Mouse (Mus musculus) bone marrow, adult 2 months (tissue): Measurements from ENCODE around the gene Pdzrn4. TPM values are rescaled to one million over a fixed set of nuclear protein-coding genes. Genes with fewer than 3 reads are reported as not detected.

Source experiments
- H3K27ac ChIP-seq: fragments of 200-500 bp; 2 replicates; pipeline ENCODE4 v1.5.1; 2012; ENCODE audit warnings: low read depth, mild to moderate bottlenecking, control low read depth, inconsistent platforms, low read length; ENCODE audit not compliant: control insufficient read depth, poor library complexity, insufficient read depth
- H3K4me1 ChIP-seq: fragments of 200-500 bp; 2 replicates; pipeline ENCODE4 v1.6.1; 2011; ENCODE audit warnings: low read length; ENCODE audit not compliant: control insufficient read depth, insufficient read depth
- H3K4me3 ChIP-seq: fragments of 200-500 bp; replicated peaks from 2 replicates; pipeline ENCODE3; 2011; ENCODE audit warnings: mild to moderate bottlenecking, low read depth, low read length, control low read depth; ENCODE audit not compliant: control insufficient read depth
- CTCF ChIP-seq: fragments of 200-500 bp; IDR thresholded peaks from 2 replicates; pipeline ENCODE4 v1.5.1; 2011; ENCODE audit warnings: low read length, control low read depth; ENCODE audit not compliant: control insufficient read depth, insufficient read depth
- POLR2A ChIP-seq: fragments of 200-500 bp; IDR thresholded peaks from 2 replicates; pipeline ENCODE4 v1.6.1; 2011; ENCODE audit warnings: low read depth, mild to moderate bottlenecking, control low read depth, low read length, borderline replicate concordance; ENCODE audit not compliant: control insufficient read depth
- WGBS: fragments of 180-500 bp; shearing (Covaris S2); methylation state at CpG from one replicate; pipeline ENCODE4 v1.1.7; 2018; 5-methylcytosine and 5-hydroxymethylcytosine counted together
- polyA plus RNA-seq: library from polyadenylated mRNA; stranded (reverse); fragments of >200 nt; gene quantifications from 2 replicates; pipeline ENCODE4 v1.2.4, GENCODE M21; 2011; ENCODE audit warnings: low replicate concordance; ENCODE audit not compliant: missing spikeins, insufficient read depth, insufficient read length

Gene Pdzrn4
- polyA plus RNA-seq, 1 experiment: 0.77 TPM

DNA sequence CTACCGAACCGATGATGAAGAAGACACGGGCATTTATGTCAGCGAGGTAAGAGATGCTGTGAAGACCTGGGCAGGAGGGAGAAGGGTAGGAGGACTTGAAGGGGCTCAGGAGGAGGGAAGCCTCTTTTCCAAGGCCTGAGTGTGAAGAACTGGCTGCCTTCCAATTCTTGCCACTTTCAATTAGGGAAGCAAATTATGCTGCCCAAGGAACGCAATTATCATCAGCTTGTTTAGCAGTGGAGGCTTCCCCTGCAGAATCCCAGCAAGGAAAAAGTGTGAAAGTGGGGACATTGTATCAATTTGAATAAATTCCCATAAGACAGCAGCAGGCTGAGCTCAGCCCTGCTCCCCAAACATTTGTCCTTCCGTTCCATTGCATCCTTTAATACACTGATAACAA lies 346.9 kb downstream of the Pdzrn4 start:
- 75% methylated on average over 6 of the region's 6 CpGs for WGBS
- Histone ChIP-seq H3K4me1 (no peaks in the 10 kb centered on the region), H3K4me3 (no peak overlapping the region), H3K27ac (no peak overlapping the region)
- no peak for TF ChIP-seq POLR2A
- TF ChIP-seq CTCF: no peak

DNA sequence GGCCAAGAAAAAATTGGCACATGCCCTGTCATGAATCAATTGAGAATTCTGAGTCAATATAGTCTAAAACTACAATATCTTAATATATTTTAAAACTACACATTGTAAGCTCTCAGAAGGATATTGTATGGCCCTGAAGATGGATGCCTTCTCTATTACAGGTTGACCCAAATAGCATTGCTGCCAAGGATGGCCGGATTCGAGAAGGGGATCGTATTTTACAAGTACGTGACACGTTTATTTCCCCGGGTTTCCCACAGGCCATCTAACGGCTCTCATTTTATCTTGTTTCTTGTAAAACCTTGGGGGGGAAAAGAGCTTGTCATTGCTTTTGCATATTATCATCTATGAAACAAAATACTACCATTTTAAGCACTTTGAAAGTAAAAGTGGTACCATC lies 349.4 kb downstream of the Pdzrn4 start:
- TF ChIP-seq POLR2A (no peak), CTCF (no peak)
- 81% methylated on average over 7 of the region's 7 CpGs for WGBS
- no peak overlapping the region for H3K27ac ChIP-seq
- no peaks in the 10 kb centered on the region for H3K4me1 ChIP-seq
- H3K4me3 ChIP-seq: no peak overlapping the region

DNA sequence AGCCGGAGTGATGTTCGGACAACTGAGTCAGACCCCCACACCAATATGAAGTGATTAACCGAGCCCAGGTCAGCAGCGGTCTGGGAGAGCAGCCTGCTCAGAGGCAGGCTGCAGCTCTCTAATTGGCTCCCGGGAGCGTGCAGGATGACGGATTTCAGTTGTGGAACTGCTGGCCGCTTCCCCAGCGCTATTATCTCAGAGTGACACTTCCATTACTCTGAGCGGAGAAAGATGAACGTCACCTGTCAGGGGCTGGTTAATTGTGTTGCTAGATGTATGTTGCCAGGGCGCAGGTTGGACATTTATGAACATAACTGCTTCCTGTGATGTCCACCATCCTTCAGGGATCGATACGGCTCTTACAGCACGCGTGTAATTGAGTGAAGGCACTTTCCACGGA lies 355.5 kb downstream of the Pdzrn4 start:
- no peak for TF ChIP-seq POLR2A
- TF ChIP-seq CTCF: no peak
- WGBS: 85% methylated on average over 17 of the region's 17 CpGs
- H3K4me1 ChIP-seq: no peaks in the 10 kb centered on the region
- no peak overlapping the region for H3K4me3 ChIP-seq
- H3K27ac ChIP-seq: no peak overlapping the region

DNA sequence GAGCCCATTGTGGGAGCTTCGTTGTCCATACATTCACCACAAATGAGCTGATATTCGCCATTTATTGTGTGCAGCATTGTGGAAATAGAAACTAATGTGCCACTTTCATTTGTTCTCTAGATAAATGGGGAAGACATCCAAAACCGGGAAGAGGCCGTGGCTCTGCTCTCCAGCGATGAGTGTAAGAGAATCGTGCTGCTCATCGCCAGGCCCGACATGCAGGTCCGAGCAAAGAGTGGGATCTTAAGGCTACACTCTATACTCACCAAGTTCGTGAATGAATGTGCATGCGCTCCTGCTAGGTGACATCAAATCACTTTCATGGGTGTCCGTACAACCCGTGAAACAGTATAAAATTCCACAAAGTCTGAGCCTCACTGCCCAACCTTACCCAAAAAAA lies 355.9 kb downstream of the Pdzrn4 start:
- Histone ChIP-seq H3K27ac (no peak overlapping the region), H3K4me1 (no peaks in the 10 kb centered on the region), H3K4me3 (no peak overlapping the region)
- WGBS: 85% methylated on average over 13 of the region's 13 CpGs
- TF ChIP-seq POLR2A (no peak), CTCF (no peak)

DNA sequence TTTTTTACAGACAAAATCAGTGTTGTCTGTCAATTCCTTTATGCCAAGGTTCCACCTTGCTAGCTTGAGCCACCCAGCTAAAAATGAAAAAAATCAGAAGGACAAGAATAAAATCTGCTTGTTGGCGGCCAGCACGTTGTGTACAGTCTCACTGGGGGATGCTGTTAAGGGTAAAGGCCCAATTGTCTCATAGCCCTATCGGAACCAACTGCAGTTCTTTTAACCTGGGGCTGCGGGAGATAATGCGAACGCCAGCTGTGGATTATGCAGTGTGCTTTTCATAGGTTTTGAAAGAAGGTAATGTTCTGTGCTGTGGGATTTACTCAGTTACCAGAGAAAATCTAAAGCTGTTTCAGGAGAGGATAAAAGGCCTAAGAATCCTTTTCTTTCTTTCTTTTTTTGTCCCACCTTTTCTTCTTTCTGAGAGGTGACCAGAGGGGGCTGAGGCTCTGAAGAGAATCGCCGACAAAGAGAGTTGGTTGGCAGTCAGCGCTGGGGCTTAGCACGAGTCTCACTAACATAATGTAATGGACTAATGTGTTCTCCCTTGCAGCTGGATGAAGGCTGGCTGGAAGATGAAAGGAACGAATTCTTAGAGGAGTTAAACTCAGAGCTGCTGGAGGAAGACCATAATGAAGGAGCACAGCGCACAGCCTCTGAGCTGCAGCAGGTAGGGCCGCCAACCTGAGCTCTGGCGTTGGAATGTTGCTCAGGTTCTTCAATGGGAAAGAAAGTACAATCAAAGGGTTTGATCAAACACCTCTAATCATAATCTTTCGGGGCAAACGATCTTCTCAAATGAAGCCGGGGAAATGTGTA lies 360.6 kb downstream of the Pdzrn4 start:
- 80% methylated on average over 17 of the region's 17 CpGs for WGBS
- Histone ChIP-seq H3K27ac (no peak overlapping the region), H3K4me1 (no peaks in the 10 kb centered on the region), H3K4me3 (no peak overlapping the region)
- TF ChIP-seq CTCF (no peak), POLR2A (no peak)

DNA sequence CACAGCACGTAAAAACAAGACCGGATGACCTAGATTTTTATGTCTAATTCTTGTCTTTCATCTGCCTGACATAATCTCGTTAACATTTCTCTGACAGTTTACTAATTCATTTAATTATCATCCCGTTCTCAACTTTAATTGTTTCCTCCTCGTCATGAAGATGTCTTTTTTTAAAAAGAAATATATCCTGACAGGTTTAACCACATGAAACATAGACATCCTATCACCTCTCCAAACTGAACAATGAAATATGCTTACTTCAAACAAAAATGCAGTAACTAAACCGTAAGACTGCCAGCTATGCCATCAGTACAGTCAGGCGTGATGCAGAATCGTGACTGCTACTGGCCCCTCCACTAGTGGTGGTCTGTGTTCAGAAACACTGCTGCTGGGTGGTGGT lies 362.3 kb downstream of the Pdzrn4 start:
- WGBS: 82% methylated on average over 8 of the region's 8 CpGs
- TF ChIP-seq CTCF: no peak
- H3K27ac ChIP-seq: no peak overlapping the region
- no peaks in the 10 kb centered on the region for H3K4me1 ChIP-seq
- H3K4me3 ChIP-seq: no peak overlapping the region

DNA sequence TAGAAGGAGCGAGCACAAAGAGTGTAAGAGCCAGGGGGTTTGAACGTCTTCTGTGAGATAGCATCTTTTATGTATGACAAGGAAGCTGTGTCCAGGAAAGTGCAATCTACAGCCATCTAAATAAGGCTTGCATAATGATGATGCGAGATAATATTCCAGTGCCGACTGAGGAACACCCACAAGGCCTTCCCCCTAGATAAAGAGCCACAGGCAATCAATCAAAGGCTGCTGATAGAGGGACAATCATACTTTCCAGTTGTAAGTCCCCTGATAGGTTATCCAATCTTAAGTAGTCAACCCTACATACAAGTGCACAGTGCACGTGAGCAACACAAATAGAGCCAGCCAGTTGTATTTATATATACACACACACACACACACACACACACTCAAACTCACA lies 366.6 kb downstream of the Pdzrn4 start:
- Histone ChIP-seq H3K4me3 (no peak overlapping the region), H3K4me1 (no peaks in the 10 kb centered on the region), H3K27ac (no peak overlapping the region)
- 73% methylated on average over 5 of the region's 5 CpGs for WGBS
- TF ChIP-seq CTCF: no peak
- no peak for TF ChIP-seq POLR2A

DNA sequence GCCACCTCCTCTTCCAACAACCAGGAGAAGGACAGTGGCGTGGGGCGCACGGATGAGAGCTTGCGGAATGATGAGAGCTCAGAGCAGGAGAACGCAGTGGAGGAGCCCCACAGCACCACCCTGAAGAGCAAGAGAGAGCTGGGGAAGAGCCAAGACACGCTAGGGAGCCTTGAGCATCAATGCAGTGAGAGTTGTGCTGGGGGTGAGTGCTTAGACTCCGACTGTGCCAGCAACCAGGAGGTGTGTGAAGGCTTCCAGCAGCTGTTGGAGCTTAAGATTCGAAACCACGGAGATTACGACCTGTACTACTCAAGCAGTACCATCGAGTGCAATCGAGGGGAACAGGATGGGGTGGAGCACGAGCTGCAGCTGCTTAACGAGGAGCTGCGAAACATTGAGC lies 372.9 kb downstream of the Pdzrn4 start:
- no peak for TF ChIP-seq POLR2A
- WGBS: 83% methylated on average over 15 of the region's 15 CpGs
- H3K4me1 ChIP-seq: no peaks in the 10 kb centered on the region
- H3K4me3 ChIP-seq: no peak overlapping the region
- H3K27ac ChIP-seq: no peak overlapping the region

DNA sequence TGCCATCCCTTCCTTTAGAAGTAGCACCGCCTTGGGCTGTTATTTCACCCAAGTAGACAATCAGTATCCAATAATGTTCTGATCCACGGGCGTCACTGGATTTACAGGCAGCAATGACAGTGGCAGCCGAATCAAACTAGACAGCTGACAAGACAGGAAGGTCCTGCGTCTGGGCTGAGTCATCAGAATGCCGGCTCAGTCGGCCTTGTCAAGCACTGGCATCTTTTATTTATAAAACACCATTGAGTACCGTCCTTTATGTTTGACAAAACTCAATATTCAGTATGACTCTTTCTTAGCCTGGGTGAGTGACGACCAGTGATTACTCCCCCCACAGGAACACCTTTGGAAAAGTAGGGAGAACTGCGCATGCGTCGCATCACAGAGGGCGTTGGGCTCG lies 391.4 kb downstream of the Pdzrn4 start:
- WGBS: 83% methylated on average over 14 of the region's 14 CpGs
- H3K27ac ChIP-seq: no peak overlapping the region
- no peaks in the 10 kb centered on the region for H3K4me1 ChIP-seq
- no peak overlapping the region for H3K4me3 ChIP-seq
- TF ChIP-seq POLR2A (no peak), CTCF (no peak)
